Mouse (Mus musculus): Measurements from ENCODE around the gene Alpl.

Alpl gene

GRCm38 (mm10) chr4:137770901-137771612 lies 25.1 kb downstream of the Alpl start:
- DNase-seq (ENCODE audit: low spot score in 2 of 2), result peak in 1 of 2 experiments; percentile 40

GRCm38 (mm10) chr4:137769635-137770034 lies 26.5 kb downstream of the Alpl start:
- DNase-seq (ENCODE audit: low spot score in 2 of 2), result peak in 1 of 2 experiments; percentile 48

- no peak for DNase-seq (ENCODE audit: low spot score in 2 of 2)
Measured at GRCm38 (mm10) chr4:137768831-137769230, 27.4 kb downstream of the Alpl start.

- DNase-seq (ENCODE audit: low spot score in 2 of 2), result no peak
Measured at GRCm38 (mm10) chr4:137768381-137768780, 27.8 kb downstream of the Alpl start.

- no peak for DNase-seq (ENCODE audit: low spot score in 2 of 2)
Measured at GRCm38 (mm10) chr4:137766365-137766764, 29.8 kb downstream of the Alpl start.

- DNase-seq (ENCODE audit: low spot score in 2 of 2), result no peak
Measured at GRCm38 (mm10) chr4:137765554-137765971, 30.6 kb downstream of the Alpl start.

- no peak for DNase-seq (ENCODE audit: low spot score in 2 of 2)
Measured at GRCm38 (mm10) chr4:137764621-137765020, 31.6 kb downstream of the Alpl start.

- DNase-seq (ENCODE audit: low spot score in 2 of 2), result peak in 1 of 2 experiments; percentile 32
Measured at GRCm38 (mm10) chr4:137763920-137764495, 32.2 kb downstream of the Alpl start.

GRCm38 (mm10) chr4:137762886-137763285 lies 33.3 kb downstream of the Alpl start:
- DNase-seq (ENCODE audit: low spot score in 2 of 2), result no peak

GRCm38 (mm10) chr4:137754446-137754845 lies 41.7 kb downstream of the Alpl start:
- no peak for DNase-seq (ENCODE audit: low spot score in 2 of 2)

- no peak for DNase-seq (ENCODE audit: low spot score in 2 of 2)
Measured at GRCm38 (mm10) chr4:137753199-137753598, 43.0 kb downstream of the Alpl start.

GRCm38 (mm10) chr4:137752471-137752870 lies 43.7 kb downstream of the Alpl start:
- no peak for DNase-seq (ENCODE audit: low spot score in 2 of 2)

- peak in 1 of 2 experiments; percentile 67 for DNase-seq (ENCODE audit: low spot score in 2 of 2)
Measured at GRCm38 (mm10) chr4:137751717-137752116, 44.5 kb downstream of the Alpl start.

- no peak for DNase-seq (ENCODE audit: low spot score in 2 of 2)
Measured at GRCm38 (mm10) chr4:137751310-137751709, 44.9 kb downstream of the Alpl start.

- no peak for DNase-seq (ENCODE audit: low spot score in 2 of 2)
Measured at GRCm38 (mm10) chr4:137750121-137750520, 46.1 kb downstream of the Alpl start.

GRCm38 (mm10) chr4:137749680-137750079 lies 46.5 kb downstream of the Alpl start:
- DNase-seq (ENCODE audit: low spot score in 2 of 2), result no peak

GRCm38 (mm10) chr4:137748726-137749125 lies 47.5 kb downstream of the Alpl start:
- DNase-seq (ENCODE audit: low spot score in 2 of 2), result no peak

GRCm38 (mm10) chr4:137747590-137747989 lies 48.6 kb downstream of the Alpl start:
- DNase-seq (ENCODE audit: low spot score in 2 of 2), result no peak

GRCm38 (mm10) chr4:137747091-137747490 lies 49.1 kb downstream of the Alpl start:
- no peak for DNase-seq (ENCODE audit: low spot score in 2 of 2)

GRCm38 (mm10) chr4:137744433-137744918 lies 51.7 kb downstream of the Alpl start:
- DNase-seq (ENCODE audit: low spot score in 2 of 2), result peak in 1 of 2 experiments; percentile 51

GRCm38 (mm10) chr4:137743791-137744190 lies 52.4 kb downstream of the Alpl start:
- DNase-seq (ENCODE audit: low spot score in 2 of 2), result no peak

- DNase-seq (ENCODE audit: low spot score in 2 of 2), result no peak
Measured at GRCm38 (mm10) chr4:137740350-137740749, 55.8 kb downstream of the Alpl start.
